Mouse (Mus musculus): Measurements from ENCODE around the gene Zfp366.

Gene Zfp366

DNA sequence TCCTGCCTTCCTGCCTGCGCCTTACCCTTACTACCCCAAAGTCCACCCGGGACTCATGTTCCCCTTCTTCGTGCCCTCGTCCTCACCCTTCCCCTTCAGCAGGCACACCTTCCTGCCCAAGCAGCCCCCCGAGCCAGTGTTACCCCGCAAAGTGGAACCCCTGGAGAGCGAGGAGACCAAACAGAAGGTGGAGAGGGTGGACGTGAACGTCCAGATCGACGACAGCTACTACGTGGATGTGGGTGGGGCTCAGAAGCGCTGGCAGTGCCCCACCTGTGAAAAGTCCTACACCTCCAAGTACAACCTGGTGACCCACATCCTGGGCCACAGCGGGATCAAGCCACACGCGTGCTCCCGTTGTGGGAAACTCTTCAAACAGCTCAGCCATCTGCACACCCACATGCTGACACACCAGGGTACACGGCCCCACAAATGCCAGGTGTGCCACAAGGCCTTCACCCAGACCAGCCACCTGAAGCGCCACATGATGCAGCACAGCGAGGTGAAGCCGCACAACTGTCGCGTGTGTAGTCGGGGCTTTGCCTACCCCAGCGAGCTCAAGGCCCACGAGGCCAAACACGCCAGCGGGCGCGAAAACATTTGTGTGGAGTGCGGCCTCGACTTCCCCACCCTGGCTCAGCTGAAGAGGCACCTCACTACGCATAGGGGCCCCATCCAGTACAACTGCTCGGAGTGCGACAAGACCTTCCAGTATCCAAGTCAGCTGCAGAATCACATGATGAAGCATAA lies 44.4 kb downstream of the Zfp366 start:
- no peak for DNase-seq

DNA sequence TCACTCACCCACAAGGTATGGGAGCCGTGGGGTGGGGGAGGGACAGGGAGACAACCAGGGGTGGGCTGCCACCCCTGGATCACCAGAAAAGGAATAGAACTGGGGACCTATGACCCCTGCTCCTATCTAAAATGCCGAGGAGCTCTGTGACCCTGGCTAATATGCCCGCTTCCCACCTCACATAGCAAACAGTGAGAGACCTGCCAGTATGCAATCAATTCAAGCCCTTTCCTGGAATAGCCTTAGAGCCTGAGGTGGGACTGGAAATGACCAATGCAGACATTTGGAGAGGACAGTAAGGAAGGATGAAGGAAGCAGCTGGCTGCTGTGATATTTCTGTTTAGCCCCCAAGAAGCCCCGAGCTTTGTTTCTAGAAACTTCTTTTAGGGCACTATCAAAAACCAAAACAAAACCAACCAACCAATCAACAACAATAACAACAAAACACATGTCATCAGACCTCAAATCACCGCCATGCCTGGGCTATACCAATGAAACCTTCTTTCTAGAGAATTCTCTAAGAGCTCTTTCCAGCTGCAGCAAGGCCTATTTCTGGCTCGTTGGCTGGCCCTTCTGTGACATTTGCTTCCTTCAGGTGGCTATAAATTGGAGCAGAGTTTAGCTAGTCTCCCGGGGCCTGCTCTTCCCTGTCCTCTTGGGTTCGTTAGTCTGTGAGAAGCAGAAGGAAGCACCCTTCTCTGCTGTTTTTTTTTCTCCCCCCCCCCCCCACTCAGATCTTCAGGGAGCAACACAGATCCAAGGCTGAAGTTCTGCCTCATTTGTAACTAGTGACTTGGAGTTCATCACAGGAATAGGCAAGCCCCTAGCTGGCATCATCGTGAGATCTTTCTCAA lies 45.2 kb downstream of the Zfp366 start:
- DNase-seq: no peak

DNA sequence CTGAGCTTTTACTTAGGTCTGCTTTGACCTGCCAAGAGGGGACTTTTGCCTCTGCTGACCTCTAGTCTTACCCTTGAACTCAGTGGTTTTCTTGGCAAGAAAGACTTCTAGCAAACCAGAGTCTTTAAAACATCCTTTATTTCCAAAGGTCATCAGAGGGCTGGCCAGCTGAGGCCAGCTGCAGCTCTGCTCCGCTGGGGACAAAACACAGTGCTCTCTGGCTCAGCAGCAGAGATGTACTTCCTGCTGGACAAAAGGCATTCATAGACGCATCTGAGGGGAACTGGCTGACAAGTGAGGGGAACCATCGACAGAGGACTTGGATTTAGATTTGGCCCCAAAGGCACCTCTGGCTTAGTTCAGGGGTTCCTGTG lies 45.9 kb downstream of the Zfp366 start:
- DNase-seq: no peak

DNA sequence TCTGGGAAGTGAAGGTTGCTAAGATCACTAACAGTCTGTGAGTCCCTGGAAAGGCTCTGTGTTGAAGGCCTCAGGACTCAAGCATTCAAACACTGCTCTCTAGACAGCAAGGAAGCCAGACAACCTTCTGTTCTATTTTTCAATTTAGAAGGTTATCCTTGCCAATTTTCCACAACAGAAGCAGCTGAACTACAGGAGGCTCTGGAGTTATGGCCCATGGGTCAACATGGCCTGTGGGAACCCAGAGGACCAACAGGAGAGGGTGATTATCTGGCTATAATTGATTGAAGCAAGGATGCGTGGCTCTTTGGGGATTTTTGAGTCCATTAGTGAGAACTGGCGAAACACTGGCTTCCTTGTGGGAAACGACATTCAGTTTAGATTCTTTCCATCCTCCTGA lies 48.7 kb downstream of the Zfp366 start:
- no peak for DNase-seq

DNA sequence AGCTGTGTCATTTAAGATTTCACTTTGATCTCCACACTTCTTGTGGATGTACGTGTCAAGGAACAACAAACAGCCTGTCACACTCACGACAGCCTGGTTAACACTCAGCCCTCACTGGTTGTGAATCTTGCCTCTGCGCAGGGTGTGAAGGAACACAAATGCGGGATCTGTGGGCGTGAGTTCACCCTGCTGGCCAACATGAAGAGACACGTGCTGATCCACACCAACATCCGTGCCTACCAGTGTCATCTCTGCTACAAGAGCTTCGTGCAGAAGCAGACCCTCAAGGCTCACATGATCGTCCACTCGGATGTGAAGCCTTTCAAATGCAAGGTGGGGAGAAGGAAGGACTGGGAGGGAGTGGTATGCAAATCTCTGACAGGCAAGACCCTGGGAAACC lies 49.3 kb downstream of the Zfp366 start:
- DNase-seq: no peak

DNA sequence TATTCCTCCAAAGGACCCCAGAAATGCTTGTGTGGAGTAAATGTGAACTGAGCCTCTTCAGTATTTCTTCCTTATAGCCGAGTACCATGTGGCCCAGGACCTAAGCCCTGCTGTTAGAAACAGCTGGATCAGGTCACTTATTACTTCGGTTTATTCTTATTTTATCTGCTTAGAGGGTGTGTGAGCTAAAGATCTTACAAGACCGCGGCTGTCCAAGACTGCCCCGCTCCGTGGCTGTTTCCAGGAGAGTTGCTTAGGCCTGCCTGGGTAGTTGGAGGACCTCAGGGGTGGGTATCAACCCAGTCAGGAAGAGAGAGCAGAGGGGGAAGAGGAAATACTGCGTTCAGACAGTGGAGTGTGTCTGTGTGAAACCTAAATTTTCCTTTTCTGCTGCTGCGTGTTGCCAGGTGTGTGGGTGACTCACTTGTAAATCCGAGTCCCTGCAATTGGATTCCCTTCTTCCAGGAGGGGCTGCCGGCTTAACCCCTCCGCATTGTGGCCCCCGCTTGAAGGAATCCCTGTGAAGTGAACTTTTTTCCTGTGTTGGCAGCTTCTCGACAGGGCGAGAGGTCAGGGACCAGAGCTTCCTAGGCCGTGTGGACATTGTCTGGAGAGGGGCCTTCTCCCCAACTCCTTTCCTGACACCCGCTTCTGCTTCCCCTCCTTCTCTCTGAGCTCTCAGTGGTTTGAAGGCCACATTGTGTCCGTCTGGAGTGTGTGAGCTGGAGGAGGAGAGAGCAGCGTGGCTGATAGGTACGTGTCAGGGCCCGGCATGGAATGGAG lies 51.0 kb downstream of the Zfp366 start:
- no peak for DNase-seq

DNA sequence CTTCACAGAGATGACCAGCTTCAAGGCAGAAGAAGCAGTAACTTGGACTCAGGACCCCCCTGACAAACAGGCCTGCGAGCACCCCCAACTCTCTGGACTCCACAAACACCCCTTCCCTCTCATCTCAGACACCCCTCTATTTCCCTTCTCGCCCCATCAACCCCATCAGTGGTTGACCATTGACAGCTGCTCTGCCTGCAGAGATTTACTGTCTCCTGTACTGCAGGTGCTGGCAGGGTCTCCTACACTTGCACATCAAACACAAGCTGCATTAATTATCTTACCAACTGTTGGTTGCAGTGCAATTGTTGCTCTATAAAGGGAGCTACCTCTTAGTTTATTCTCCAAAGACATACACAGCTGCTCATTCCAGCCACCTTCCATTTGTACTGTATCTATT lies 51.6 kb downstream of the Zfp366 start:
- no peak for DNase-seq

DNA sequence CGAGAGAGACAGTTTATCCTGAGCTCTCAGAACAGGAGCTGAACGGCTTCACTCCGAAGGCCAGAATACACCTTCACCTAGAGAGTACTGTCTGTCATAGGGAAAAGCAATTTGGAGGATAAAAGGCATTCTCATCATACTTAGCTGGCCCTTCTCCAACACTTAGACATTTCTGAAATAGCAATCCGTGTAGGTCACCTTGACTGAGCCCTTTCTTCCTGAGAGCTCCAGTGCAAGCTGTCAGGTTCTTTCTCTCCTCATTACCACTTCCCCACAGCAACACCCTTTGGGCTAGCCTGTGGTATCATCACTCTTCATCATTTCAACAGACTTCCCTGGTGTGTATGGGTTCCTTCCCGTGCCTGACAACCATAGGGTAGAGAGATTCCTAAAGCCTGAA lies 52.5 kb downstream of the Zfp366 start:
- no peak for DNase-seq

DNA sequence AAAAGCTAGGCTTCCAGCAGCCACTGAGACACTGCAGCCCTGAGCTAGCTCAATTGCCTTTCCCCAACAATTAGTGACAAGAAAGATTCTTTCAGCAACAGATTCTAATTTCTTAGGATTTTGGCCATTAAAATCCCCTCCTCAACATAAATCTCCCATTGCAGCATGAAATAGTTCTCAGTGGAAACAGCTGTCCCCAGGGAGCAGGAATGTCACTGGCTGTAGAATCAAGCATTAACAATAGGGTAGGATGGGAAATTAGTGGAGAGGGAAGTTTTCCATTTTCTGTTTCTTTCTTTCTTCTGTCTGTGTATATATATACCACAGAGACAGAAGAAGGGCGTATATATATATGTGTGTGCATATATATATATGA lies 53.2 kb downstream of the Zfp366 start:
- no peak for DNase-seq

DNA sequence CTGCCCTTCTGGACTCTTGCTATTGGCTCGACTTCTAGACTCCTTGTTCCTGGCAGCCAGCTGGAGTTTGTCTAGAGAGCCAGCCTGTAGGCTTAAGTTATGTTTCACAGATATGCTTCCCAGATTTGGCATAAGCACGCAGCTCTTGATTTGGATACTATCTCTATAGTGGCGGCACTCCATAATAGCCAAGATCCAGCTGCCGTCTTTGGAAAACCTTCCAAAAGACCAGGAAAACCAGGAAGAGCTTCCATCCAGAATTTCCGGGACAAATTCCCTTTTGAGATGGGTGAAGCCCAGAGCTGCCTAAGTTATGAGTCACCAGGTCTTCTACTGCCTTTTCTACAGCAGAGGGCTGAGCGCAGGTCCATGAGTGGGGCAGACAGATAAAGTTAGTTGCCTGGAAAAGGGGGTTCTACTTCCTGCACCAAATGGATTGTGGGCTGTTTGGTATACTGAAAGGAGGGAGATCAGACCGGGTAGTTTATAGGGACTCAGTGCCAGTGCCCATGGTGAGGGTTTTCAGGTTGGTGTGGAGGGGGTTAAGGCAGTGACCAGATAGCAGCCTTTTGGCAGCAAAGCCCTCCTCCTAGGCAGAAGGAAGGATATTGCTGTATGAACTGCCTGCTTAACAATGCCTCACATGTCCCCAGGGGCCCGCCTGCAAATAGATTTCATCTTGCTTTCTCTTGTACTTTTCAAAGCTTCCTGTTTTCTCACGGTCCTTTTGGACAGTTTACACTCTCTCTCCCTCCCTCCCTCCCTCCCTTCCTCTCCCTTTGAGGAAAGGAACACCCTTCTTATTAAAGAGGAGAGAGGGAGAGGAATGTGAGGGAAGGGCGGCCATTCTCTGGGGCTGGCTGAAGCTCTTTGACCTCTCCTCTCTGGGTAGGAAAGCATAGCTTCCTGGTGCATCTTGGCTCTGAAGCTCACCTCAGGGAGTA lies 53.9 kb downstream of the Zfp366 start:
- DNase-seq: no peak

DNA sequence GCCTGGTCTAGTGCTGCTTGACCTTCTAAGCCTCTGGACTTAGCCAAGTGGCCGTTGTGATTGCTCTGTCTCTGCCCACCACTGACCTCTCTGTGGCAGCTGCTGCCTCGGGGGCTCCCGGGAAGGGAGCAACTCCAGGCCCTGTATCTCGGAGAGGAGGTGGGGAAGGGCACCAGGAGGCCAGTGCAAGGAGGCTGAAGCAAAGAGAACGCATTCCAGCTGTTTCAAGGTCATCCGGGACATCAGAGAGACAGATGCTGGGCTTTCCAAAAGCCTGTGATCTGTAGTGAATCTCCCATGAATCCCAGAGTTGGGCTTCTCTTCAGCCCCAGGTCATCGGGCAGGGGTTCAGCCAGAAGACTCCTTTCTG lies 54.5 kb downstream of the Zfp366 start:
- peak; percentile 30 for DNase-seq

DNA sequence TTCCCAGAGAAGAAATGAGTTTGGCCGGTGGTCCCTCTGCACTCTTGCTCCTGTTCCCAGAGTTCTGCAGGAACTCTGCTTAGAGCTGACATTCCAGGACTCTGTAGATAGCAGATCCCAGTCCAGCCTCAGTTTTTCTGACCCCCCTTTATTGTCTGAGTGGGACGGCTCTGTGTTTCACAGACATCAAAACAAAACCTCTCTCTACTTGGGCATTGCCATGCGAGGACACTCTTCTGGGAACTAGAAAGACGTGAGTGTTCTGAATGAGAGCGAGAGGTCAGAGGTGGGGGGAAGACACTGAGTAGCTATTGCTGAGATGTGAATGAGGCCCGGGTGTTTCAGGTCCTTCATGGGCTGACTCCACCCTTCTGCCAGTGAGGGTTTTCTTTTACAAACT lies 55.1 kb downstream of the Zfp366 start:
- no peak for DNase-seq

DNA sequence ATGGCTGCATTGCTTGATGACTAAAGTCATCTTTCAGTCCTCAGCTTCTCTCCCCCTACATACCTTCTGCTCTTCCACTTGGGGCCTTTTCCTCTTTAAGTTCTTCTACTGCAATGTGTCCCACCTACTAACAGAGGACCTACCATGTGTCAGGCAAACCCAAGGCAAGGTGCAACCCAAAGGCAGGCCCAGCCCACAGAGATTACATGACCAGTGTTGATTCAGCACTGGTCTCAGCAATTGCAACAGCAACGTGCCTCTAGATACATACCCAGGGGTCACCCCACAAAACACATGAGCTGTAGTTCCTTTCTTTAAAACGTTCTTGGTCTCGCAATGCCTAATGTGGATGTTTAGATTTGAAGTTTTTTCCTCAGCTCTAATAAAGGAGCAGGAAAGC lies 57.4 kb downstream of the Zfp366 start:
- no peak for DNase-seq

DNA sequence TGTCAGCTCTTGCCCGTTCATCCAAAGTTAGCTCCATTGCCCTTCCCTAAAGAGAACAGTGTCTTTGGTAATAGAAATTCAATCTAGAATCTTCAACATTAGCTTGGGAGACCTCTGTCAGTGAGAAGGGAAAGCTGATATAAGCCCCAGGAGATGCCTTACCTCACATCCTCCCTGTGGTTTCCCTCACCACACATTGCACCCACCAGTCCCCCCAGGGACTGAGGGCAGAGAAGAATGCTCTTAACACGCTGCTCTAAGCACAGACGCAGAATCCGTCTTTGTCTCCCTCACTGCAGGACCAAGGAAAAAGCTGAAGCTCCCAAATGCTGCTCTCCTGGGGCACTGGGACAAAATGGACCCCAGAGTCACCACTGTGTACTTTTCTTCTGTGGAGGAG lies 58.3 kb downstream of the Zfp366 start:
- no peak for DNase-seq

DNA sequence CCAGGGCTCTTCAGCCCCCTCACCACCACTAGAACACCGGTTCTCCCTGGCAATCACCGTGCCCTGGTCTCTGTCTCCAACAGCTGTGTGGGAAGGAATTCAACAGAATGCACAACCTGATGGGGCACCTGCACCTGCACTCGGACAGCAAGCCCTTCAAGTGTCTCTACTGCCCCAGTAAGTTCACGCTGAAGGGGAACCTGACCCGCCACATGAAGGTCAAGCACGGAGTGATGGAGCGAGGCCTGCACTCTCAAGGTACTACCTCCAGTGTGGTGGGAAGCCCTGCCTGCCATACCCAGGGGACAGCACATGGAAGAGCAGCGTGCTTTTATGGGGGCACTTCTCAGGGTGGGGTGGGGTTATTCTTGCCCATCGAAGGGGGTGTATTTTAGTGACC lies 59.2 kb downstream of the Zfp366 start:
- no peak for DNase-seq

DNA sequence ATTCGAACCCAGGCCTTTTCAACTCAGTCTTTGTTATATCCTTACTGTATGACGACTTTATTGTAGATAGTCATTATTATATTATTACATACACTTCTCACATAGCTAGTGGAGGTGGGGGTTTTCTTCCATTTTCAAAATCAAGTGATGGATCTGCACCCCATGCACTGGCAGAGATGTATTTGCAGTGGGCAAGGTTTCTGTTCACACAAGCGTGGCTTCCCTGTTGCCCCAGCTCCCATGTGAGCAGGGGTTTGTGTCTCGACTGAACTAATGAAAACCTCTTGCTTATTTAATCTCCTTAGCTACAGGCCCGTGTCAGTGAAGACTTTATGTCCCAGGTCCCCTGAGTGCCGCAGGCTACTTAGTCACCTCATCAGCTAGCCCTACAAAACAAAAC lies 59.8 kb downstream of the Zfp366 start:
- no peak for DNase-seq

DNA sequence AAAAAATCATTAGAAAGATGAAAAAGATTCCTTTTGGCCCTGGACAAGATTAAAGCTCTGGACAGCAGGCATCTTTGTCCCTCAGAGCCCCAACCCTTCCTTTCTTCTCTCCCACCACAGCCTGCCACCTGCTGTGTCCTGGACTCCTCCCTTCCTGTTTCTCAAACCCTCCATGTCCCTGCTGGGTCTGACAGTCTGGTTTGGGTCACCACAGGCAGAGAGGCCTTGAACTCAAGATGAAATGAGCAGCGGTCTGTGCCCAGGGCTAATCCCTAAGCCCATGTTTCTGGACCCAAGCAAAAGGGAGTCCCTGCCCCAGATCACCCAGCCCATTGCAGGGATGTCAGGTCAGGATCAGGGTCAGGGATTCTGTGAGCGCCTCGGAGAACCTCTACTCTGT lies 60.3 kb downstream of the Zfp366 start:
- peak; percentile 24 for DNase-seq

DNA sequence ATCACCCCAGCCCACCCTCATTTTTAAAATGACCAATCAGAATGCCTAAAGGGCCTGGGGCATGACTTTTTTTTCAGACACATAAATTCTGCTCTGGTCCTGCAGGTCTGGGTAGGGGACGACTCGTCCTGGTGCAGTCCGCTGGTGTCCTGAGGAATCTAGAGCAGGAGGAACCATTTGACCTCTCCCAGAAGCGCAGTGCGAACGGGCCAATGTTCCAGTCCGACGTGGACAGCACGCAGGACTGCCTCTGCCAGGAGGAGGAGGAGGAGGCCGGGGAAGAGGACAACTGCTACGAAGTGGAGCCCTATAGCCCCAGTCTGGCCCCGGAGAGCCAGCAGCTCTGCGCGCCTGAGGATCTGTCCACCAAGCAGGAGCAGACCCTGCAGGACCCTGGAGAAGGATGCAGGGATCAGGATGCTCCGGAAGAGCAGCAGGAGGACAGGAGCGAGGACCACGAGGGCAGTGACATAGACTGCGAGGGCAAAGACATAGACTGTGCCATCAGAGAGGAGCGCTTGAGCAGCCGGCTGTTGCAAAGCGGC lies 61.4 kb downstream of the Zfp366 start:
- no peak for DNase-seq

DNA sequence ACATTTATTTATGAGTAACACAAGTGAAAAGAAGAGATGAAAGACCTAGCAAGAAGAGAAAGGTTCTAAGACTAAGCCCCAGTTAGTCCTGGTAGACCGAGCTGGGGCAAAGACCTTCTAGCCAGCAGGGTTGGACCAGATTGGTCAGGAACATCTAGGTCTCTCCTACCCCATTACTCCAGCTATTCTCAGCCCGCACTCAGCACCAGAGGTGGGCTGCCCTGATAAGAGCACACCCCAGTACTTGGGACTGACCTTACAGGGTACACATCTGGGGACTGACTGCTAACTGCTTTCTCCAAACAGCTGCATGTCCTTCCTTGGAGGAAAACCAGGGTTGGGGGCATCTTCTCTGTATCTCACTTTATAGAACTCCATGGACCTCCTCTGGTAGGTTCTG lies 66.2 kb downstream of the Zfp366 start:
- no peak for DNase-seq

DNA sequence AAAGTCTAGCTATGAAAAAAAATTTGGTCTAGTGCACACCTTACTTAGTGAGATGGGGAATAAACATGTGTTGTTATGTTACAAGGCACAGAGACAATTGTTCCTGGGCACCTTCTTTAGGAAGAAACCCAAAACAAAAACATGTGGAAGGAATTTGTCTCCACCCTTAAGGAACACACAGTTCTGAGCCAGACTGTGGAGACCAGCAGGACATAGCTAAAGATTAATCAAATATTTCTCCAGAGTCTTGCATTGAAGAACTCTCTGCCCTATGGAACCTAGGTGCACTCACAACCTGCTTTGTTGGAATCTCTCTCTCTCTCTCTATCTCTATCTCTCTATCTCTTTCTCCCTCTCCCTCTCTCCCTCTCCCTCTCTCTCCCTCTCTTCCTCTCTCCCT lies 69.6 kb downstream of the Zfp366 start:
- no peak for DNase-seq

DNA sequence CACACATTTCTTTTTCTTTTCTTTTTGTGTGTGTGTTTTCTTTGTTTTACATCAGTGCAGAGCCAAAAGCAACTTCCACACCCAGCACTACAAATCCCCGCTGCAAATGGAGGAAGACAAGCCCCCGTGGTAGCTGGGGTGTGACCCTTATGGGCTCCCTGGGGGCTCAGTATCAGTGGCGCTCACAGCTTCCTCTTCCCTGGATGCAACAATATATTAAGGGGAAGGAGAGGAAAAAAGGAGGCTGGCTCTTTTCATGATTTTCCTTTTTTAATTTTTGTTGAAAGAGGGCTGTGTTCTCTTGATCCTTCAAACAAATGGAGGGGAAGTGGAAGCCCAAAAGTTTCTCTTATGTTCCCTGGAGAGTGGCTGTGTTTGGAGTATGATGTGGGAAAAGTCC lies 70.2 kb downstream of the Zfp366 start:
- DNase-seq: no peak

DNA sequence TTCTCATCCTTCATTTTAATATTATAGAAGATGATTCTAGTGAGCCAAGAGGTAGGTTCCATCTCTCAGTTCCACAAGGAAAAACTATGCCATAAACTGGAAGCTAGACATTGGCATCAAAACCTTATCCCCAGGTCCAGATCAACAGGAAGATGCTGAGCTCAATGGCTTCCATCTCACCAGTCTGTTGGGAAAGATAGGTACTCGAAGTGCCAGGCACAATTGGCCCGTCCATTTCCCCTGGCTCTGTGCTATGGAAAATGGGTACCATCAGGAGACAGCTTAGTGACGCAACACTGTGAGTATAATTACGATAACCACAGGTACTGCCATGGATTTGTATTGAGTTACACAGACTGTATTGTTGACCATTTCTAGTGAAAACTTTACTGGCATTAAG lies 72.3 kb downstream of the Zfp366 start:
- no peak for DNase-seq

Data from retina, postnatal 1 day (tissue).